Mouse (Mus musculus): ENCODE results near the gene Col10a1. TPM values are rescaled to one million over a fixed set of nuclear protein-coding genes. Genes with fewer than 3 reads are reported as not detected.

Col10a1 gene
- polyA plus RNA-seq (2014; fragmentation: Nextera tagmentation; extraction: Ambion mirVana): 0.08 and 0.37 TPM in 2 replicates

DNA sequence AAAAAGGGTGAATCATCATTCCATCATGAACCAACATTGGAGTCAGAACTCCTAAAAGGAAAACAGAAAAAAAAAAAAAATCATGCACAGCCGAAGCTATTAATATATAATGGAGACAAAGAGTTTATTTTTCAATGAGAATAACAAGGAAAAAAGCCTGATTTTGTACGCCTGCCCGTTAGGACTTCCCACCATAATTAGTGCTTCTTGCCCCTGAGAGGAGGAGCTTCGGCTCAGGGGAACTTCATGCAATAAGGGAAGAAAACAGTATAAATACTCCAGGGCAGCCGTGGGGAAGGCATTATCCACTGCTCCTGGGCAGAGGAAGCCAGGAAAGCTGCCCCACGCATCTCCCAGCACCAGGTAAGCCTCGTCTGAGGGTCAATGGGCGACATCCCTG, at the start of gene Col10a1:
Col10a1 (plus strand) TSS at position 301 of the 400 bp plus-strand sequence.
- 70% methylated on average over 8 of the region's 8 CpGs for WGBS
- no peak for ATAC-seq (ENCODE audit: low read depth)
- H3K27me3 ChIP-seq (ENCODE audit: control insufficient read depth, insufficient read depth, low read length): no peaks in the 10 kb centered on the region

DNA sequence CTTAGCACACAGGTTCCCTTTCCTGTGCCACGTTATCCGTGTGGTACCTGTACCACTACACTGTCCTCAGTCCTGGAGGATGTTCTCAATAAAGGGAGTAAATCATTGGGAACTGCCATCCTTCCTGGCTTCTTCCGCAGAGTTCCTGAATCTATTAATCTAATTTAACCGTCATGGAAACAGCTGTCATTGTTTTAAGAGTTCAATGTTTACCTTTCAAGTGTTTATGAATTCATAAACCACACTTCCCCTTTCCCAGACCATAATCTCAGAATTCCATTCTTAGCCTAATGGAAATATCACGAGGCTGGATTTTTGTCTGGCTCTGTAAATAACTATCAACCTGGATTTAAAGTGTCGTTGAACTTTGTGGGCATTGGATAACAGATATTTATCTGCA, 48.8 kb upstream of the Col10a1 start:
- Histone ChIP-seq H3K27ac (ENCODE audit: low read depth, low read length) (no peak overlapping the region), H3K4me1 (ENCODE audit: control insufficient read depth, insufficient read depth, low read length) (no peaks in the 10 kb centered on the region), H3K4me2 (ENCODE audit: low read depth, low read length) (no peak overlapping the region), H3K9ac (replicated peaks; ENCODE audit: low read depth, low read length) (no peak overlapping the region), H3K9me3 (ENCODE audit: control insufficient read depth, low read length) (no peaks in the 10 kb centered on the region), H3K36me3 (ENCODE audit: control insufficient read depth, insufficient read depth, low read length) (no peaks in the 10 kb centered on the region), H3K27me3 (ENCODE audit: control insufficient read depth, insufficient read depth, low read length) (no peaks in the 10 kb centered on the region), H3K4me3 (ENCODE audit: low read depth, low read length) (no peak overlapping the region)
- ATAC-seq (ENCODE audit: low read depth): no peak
- 82% methylated on average over 6 of the region's 6 CpGs for WGBS

More for the DNA sequence above, at the start of gene Col10a1:
- no peak within 1 kb of the TSS for H3K9ac ChIP-seq (replicated peaks; ENCODE audit: low read depth, low read length)
- no peak within 1 kb of the TSS for H3K27ac ChIP-seq (ENCODE audit: low read depth, low read length)
- H3K4me3 ChIP-seq (ENCODE audit: low read depth, low read length): no peak within 1 kb of the TSS
- H3K9me3 ChIP-seq (ENCODE audit: control insufficient read depth, low read length): no peaks in the 10 kb centered on the region
- H3K36me3 ChIP-seq (ENCODE audit: control insufficient read depth, insufficient read depth, low read length): no peaks in the 10 kb centered on the region
- no peaks in the 10 kb centered on the region for H3K4me1 ChIP-seq (ENCODE audit: control insufficient read depth, insufficient read depth, low read length)
- H3K4me2 ChIP-seq (ENCODE audit: low read depth, low read length): no peak within 1 kb of the TSS

DNA sequence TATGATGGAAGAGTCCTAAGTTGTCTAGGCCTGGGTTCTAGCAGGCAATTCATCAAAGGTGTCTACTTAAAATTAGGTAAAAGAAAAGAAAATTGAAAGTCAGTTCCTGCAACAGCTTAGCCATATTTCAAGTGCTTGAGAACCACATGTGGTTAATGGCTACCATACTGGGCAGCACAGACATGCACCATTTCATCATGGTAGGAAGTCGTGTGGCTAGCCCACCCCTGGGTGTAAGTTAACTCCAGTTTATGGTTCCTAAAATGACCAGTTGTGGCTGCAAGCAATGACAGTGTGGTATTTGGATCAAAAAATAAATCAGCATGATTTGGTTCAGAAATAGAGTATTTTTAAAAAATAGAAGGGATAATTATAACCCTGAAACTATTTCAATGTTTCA, 47.9 kb upstream of the Col10a1 start:
- no peaks in the 10 kb centered on the region for H3K4me1 ChIP-seq (ENCODE audit: control insufficient read depth, insufficient read depth, low read length)
- no peak for ATAC-seq (ENCODE audit: low read depth)
- no peak overlapping the region for H3K27ac ChIP-seq (ENCODE audit: low read depth, low read length)
- H3K4me2 ChIP-seq (ENCODE audit: low read depth, low read length): no peak overlapping the region
- no peaks in the 10 kb centered on the region for H3K36me3 ChIP-seq (ENCODE audit: control insufficient read depth, insufficient read depth, low read length)
- no peak overlapping the region for H3K9ac ChIP-seq (replicated peaks; ENCODE audit: low read depth, low read length)
- no peaks in the 10 kb centered on the region for H3K9me3 ChIP-seq (ENCODE audit: control insufficient read depth, low read length)
- H3K27me3 ChIP-seq (ENCODE audit: control insufficient read depth, insufficient read depth, low read length): no peaks in the 10 kb centered on the region
- 71% methylated on average over 1 of the region's 1 CpGs for WGBS
- H3K4me3 ChIP-seq (ENCODE audit: low read depth, low read length): no peak overlapping the region

DNA sequence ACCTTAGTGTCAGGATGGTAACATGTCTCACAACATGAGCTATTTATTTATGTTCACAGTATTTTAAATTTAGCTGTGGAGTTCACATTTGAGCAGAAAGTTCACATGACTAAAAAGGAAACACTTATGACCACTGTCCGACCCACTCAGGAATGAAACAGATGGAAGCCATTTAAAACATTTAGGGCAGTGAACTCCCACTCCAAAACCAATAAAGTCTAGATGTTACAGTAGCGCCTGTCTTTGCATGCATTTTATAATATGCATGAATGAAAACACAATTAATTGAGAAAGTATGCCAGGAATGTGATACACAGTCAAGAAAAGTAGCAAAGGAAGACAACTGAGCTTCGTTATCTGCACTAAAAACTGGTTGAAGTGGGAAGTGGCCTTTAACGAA, 37.6 kb upstream of the Col10a1 start:
- WGBS: 91% methylated on average over 4 of the region's 4 CpGs
- Histone ChIP-seq H3K27me3 (ENCODE audit: control insufficient read depth, insufficient read depth, low read length) (no peaks in the 10 kb centered on the region), H3K4me1 (ENCODE audit: control insufficient read depth, insufficient read depth, low read length) (no peaks in the 10 kb centered on the region), H3K9me3 (ENCODE audit: control insufficient read depth, low read length) (no peaks in the 10 kb centered on the region), H3K4me2 (ENCODE audit: low read depth, low read length) (no peak overlapping the region), H3K36me3 (ENCODE audit: control insufficient read depth, insufficient read depth, low read length) (no peaks in the 10 kb centered on the region), H3K9ac (replicated peaks; ENCODE audit: low read depth, low read length) (no peak overlapping the region), H3K4me3 (ENCODE audit: low read depth, low read length) (no peak overlapping the region), H3K27ac (ENCODE audit: low read depth, low read length) (no peak overlapping the region)
- ATAC-seq (ENCODE audit: low read depth): no peak

DNA sequence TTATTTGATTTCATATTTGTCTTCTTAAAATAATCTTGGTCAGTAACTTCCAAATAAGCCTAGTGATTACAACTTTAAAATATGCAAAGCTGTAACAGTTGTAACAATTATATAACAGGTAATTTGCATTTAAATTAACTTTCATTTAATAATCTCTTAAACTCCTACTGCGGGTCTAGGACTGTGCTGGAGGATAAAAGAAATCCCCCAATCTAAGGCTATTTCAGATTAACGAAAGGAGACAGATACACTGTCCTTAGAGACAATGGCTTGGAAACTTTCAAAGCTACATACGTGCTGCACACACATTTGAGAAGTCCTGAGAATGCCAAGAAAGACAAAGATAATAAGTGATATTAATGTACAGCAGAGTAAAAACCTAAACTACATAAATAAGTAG, 31.5 kb upstream of the Col10a1 start:
- Histone ChIP-seq H3K36me3 (ENCODE audit: control insufficient read depth, insufficient read depth, low read length) (no peaks in the 10 kb centered on the region), H3K4me1 (ENCODE audit: control insufficient read depth, insufficient read depth, low read length) (no peaks in the 10 kb centered on the region), H3K9ac (replicated peaks; ENCODE audit: low read depth, low read length) (no peak overlapping the region), H3K27ac (ENCODE audit: low read depth, low read length) (no peak overlapping the region), H3K9me3 (ENCODE audit: control insufficient read depth, low read length) (no peaks in the 10 kb centered on the region), H3K4me2 (ENCODE audit: low read depth, low read length) (no peak overlapping the region), H3K4me3 (ENCODE audit: low read depth, low read length) (no peak overlapping the region), H3K27me3 (ENCODE audit: control insufficient read depth, insufficient read depth, low read length) (no peaks in the 10 kb centered on the region)
- no peak for ATAC-seq (ENCODE audit: low read depth)
- WGBS: 75% methylated on average over 3 of the region's 3 CpGs

DNA sequence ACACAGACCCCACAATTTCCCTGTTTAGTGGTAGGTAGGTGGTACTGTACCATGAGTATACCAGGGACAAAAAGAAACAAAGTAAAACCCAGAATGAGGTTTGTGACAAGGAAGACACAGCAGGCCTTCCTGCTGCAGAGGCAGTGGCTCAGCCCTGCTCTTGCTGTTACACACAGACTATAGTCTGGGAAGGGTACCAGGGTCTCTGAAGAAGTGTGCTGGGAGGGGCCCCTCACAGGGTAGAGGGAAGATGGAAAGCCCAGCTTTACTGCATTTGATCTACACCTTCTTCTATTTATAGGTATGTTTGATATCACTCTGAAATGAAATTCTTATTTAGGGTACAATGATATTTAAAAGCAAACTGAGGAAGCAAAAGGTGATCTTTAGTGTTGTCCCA, 26.0 kb upstream of the Col10a1 start:
- Histone ChIP-seq H3K9ac (replicated peaks; ENCODE audit: low read depth, low read length) (no peak overlapping the region), H3K4me3 (ENCODE audit: low read depth, low read length) (no peak overlapping the region), H3K27me3 (ENCODE audit: control insufficient read depth, insufficient read depth, low read length) (no peaks in the 10 kb centered on the region), H3K27ac (ENCODE audit: low read depth, low read length) (no peak overlapping the region), H3K4me1 (ENCODE audit: control insufficient read depth, insufficient read depth, low read length) (no peaks in the 10 kb centered on the region), H3K36me3 (ENCODE audit: control insufficient read depth, insufficient read depth, low read length) (no peaks in the 10 kb centered on the region), H3K4me2 (ENCODE audit: low read depth, low read length) (no peak overlapping the region), H3K9me3 (ENCODE audit: control insufficient read depth, low read length) (no peaks in the 10 kb centered on the region)
- no peak for ATAC-seq (ENCODE audit: low read depth)

DNA sequence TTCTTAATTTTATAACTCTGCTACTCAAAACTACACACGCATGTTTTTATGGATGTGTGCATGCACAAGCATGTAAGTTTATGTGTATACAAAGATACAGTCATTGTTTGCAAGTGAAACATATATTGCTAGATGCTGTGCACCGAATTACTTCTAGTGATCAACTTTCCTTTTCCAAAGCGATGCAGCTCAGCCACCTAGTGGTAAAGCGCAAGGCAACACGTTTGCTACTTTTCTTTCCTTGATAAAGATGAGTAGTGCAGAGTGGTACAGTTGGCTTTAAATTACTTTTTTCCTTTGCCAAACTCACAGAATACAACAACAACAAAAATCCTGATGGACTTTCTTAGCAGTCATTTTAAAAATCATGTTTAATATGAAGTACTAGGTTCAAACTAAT, 21.6 kb upstream of the Col10a1 start:
- H3K4me3 ChIP-seq (ENCODE audit: low read depth, low read length): no peak overlapping the region
- H3K4me1 ChIP-seq (ENCODE audit: control insufficient read depth, insufficient read depth, low read length): no peaks in the 10 kb centered on the region
- no peak for ATAC-seq (ENCODE audit: low read depth)
- no peak overlapping the region for H3K4me2 ChIP-seq (ENCODE audit: low read depth, low read length)
- WGBS: 74% methylated on average over 5 of the region's 5 CpGs
- H3K9ac ChIP-seq (replicated peaks; ENCODE audit: low read depth, low read length): no peak overlapping the region
- H3K36me3 ChIP-seq (ENCODE audit: control insufficient read depth, insufficient read depth, low read length): no peaks in the 10 kb centered on the region
- H3K27ac ChIP-seq (ENCODE audit: low read depth, low read length): no peak overlapping the region
- no peaks in the 10 kb centered on the region for H3K9me3 ChIP-seq (ENCODE audit: control insufficient read depth, low read length)
- H3K27me3 ChIP-seq (ENCODE audit: control insufficient read depth, insufficient read depth, low read length): no peaks in the 10 kb centered on the region

DNA sequence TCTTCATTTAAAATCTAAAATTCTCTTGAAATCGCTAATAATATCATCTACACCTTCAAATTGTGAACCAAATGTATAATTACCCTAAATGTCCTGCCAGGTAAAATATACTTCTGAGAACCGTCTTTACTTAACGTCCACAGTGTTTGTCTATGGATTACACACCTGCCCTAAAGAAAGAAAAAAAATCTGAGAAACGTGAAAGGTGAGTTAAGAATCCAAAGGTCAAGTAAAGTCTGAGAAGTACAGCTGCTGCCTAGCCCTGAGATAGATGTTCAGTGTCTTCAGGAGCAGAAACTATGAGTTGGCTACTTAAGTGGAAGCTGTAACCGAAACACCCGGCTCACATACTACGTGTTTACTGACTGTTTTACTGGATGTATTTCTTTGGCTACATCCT, 16.4 kb upstream of the Col10a1 start:
- H3K36me3 ChIP-seq (ENCODE audit: control insufficient read depth, insufficient read depth, low read length): no peaks in the 10 kb centered on the region
- no peak overlapping the region for H3K27ac ChIP-seq (ENCODE audit: low read depth, low read length)
- no peak overlapping the region for H3K4me3 ChIP-seq (ENCODE audit: low read depth, low read length)
- no peak overlapping the region for H3K4me2 ChIP-seq (ENCODE audit: low read depth, low read length)
- H3K27me3 ChIP-seq (ENCODE audit: control insufficient read depth, insufficient read depth, low read length): no peaks in the 10 kb centered on the region
- H3K4me1 ChIP-seq (ENCODE audit: control insufficient read depth, insufficient read depth, low read length): no peaks in the 10 kb centered on the region
- H3K9ac ChIP-seq (replicated peaks; ENCODE audit: low read depth, low read length): no peak overlapping the region
- WGBS: 92% methylated on average over 7 of the region's 7 CpGs
- H3K9me3 ChIP-seq (ENCODE audit: control insufficient read depth, low read length): no peaks in the 10 kb centered on the region
- no peak for ATAC-seq (ENCODE audit: low read depth)

DNA sequence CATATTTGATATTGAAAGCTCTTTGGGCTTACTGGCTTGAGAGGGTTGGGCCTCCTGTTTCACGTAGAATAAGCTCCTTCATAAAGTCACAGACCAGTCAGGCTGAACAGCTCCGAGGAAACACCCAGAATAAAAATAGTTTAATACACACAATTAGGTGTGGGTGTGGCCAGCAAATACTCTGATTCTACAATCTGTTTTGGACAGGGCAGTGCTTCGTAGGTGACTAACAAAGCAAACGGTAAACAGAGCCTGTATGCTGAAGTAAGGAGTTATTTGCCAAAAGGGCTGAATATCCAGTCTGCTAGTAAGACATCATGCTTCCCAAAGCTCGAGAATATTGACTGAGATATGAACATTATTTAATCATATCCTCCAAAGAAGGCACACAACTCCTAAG, 4.1 kb upstream of the Col10a1 start:
- Histone ChIP-seq H3K4me3 (ENCODE audit: low read depth, low read length) (no peak overlapping the region), H3K9me3 (ENCODE audit: control insufficient read depth, low read length) (no peaks in the 10 kb centered on the region), H3K4me1 (ENCODE audit: control insufficient read depth, insufficient read depth, low read length) (no peaks in the 10 kb centered on the region), H3K27ac (ENCODE audit: low read depth, low read length) (no peak overlapping the region), H3K36me3 (ENCODE audit: control insufficient read depth, insufficient read depth, low read length) (no peaks in the 10 kb centered on the region), H3K27me3 (ENCODE audit: control insufficient read depth, insufficient read depth, low read length) (no peaks in the 10 kb centered on the region), H3K4me2 (ENCODE audit: low read depth, low read length) (no peak overlapping the region), H3K9ac (replicated peaks; ENCODE audit: low read depth, low read length) (no peak overlapping the region)
- ATAC-seq (ENCODE audit: low read depth): no peak
- WGBS: 84% methylated on average over 5 of the region's 5 CpGs

DNA sequence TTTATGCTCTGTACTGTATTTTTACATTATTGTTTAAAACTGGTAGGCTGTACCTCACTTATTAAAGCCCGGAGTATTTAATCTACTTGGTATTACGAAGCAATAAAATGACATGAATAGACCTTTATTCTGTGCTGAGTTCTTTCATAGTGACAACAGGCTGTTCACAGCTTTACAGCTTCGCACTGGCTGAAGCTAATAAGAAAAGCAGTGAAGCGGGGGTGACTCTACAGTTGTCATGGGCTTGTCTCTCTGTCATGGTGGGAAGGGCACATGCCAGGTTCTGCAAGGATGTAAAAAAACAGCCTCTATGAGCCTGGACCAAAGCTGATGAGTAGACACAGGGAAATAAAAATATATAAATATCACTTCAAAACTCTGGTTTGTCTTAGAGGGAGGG, 7.2 kb downstream of the Col10a1 start:
- Histone ChIP-seq H3K4me2 (ENCODE audit: low read depth, low read length) (no peak overlapping the region), H3K27me3 (ENCODE audit: control insufficient read depth, insufficient read depth, low read length) (no peaks in the 10 kb centered on the region), H3K9ac (replicated peaks; ENCODE audit: low read depth, low read length) (no peak overlapping the region), H3K4me3 (ENCODE audit: low read depth, low read length) (no peak overlapping the region), H3K4me1 (ENCODE audit: control insufficient read depth, insufficient read depth, low read length) (no peaks in the 10 kb centered on the region), H3K36me3 (ENCODE audit: control insufficient read depth, insufficient read depth, low read length) (no peaks in the 10 kb centered on the region), H3K27ac (ENCODE audit: low read depth, low read length) (no peak overlapping the region), H3K9me3 (ENCODE audit: control insufficient read depth, low read length) (no peaks in the 10 kb centered on the region)
- peak; percentile 46; the same call in 1 of the 2 replicates for ATAC-seq (ENCODE audit: low read depth)
- 44% methylated on average over 4 of the region's 4 CpGs for WGBS
